Mouse (Mus musculus) CH12.LX (cell line): ENCODE data around the gene Trmt11. TPM values are rescaled to one million over a fixed set of nuclear protein-coding genes. Genes with fewer than 3 reads are reported as not detected.

Source experiments
- DNase-seq: peaks from one replicate; pipeline ENCODE4 v3.0.0-alpha.2; 2013; ENCODE audit errors: extremely low read depth
- H3K27ac ChIP-seq: 2 replicates; pipeline ENCODE4 v1.5.1; 2012; ENCODE audit warnings: low read depth, mild to moderate bottlenecking, control low read depth, moderate library complexity; ENCODE audit not compliant: insufficient read depth
- H3K27me3 ChIP-seq: replicated peaks from 2 replicates; pipeline ENCODE3; 2012; ENCODE audit warnings: inconsistent platforms
- H3K36me3 ChIP-seq, 2 experiments: replicated peaks in 1 of 2; 2 replicates each; pipeline versions ENCODE3 to v1.6.1; 2012; ENCODE audit warnings: inconsistent platforms in 1 of 2, low read length in 1 of 2, mild to moderate bottlenecking in 1 of 2, mixed read lengths in 1 of 2, moderate library complexity in 1 of 2; ENCODE audit not compliant: control insufficient read depth in 1 of 2, insufficient read depth in 1 of 2
- H3K4me1 ChIP-seq, 2 experiments: 2 replicates each; pipeline ENCODE4 v1.6.1; 2012; ENCODE audit warnings: inconsistent platforms in 1 of 2, moderate library complexity in 1 of 2; ENCODE audit not compliant: insufficient read depth in 2 of 2, control insufficient read depth in 1 of 2
- H3K4me2 ChIP-seq: 2 replicates; pipeline ENCODE4 v1.6.1; 2012; ENCODE audit warnings: low read depth, mild to moderate bottlenecking, control low read depth; ENCODE audit not compliant: poor library complexity, insufficient read depth, severe bottlenecking
- H3K4me3 ChIP-seq, 3 experiments: fragments of 150-350 bp in 1 of 3; sonication (generic) in 1 of 3; replicated peaks in 1 of 3; 2 replicates each; pipeline versions ENCODE3 to v1.5.1; 2011 to 2012; ENCODE audit warnings: low read depth in 2 of 3, low read length in 2 of 3, mild to moderate bottlenecking in 2 of 3, moderate library complexity in 2 of 3, control low read depth in 1 of 3, improper control_type of control experiment in 1 of 3, inconsistent platforms in 1 of 3, mixed read lengths in 1 of 3; ENCODE audit not compliant: poor library complexity in 1 of 3
- H3K79me2 ChIP-seq: replicated peaks from 2 replicates; pipeline ENCODE4 v1.6.1; 2012; ENCODE audit warnings: mild to moderate bottlenecking, moderate library complexity; ENCODE audit not compliant: control insufficient read depth, poor library complexity, insufficient read depth, severe bottlenecking; ENCODE audit errors: extremely low read depth
- H3K9ac ChIP-seq: 2 replicates; pipeline ENCODE4 v1.6.1; 2012; ENCODE audit warnings: low read depth, mild to moderate bottlenecking, control low read depth, moderate library complexity; ENCODE audit not compliant: insufficient read depth
- H3K9me3 ChIP-seq: replicated peaks from 2 replicates; pipeline ENCODE3; 2012; ENCODE audit warnings: low read length, inconsistent platforms, mixed read lengths
- BHLHE40 ChIP-seq: IDR thresholded peaks from 2 replicates; pipeline ENCODE4 v1.6.1; 2011; ENCODE audit warnings: mild to moderate bottlenecking, low read depth, low read length, improper control_type of control experiment
- CHD1 ChIP-seq: IDR thresholded peaks from 2 replicates; pipeline ENCODE4 v1.6.1; 2012; ENCODE audit warnings: low read depth, low read length, improper control_type of control experiment, inconsistent platforms
- CTCF ChIP-seq, 2 experiments: IDR thresholded peaks in 1 of 2; conservative IDR thresholded peaks in 1 of 2; 2 replicates each; pipeline ENCODE4 v1.5.1; 2011 to 2012; ENCODE audit warnings: low read depth in 2 of 2, low read length in 2 of 2, improper control_type of control experiment in 1 of 2, inconsistent platforms in 1 of 2, mild to moderate bottlenecking in 1 of 2, moderate library complexity in 1 of 2
- ELF1 ChIP-seq: IDR thresholded peaks from 2 replicates; pipeline ENCODE4 v1.6.1; 2014; ENCODE audit warnings: low read depth, mild to moderate bottlenecking, inconsistent platforms, low read length, improper control_type of control experiment
- EP300 ChIP-seq: IDR thresholded peaks from 2 replicates; pipeline ENCODE4 v1.6.1; 2011; ENCODE audit warnings: low read length, improper control_type of control experiment
- GABPA ChIP-seq: IDR thresholded peaks from 2 replicates; pipeline ENCODE4 v1.6.1; 2012; ENCODE audit warnings: low read depth, low read length, improper control_type of control experiment, inconsistent platforms; ENCODE audit not compliant: insufficient replicate concordance
- HCFC1 ChIP-seq: IDR thresholded peaks from 2 replicates; pipeline ENCODE4 v1.6.1; 2012; ENCODE audit warnings: low read depth, mild to moderate bottlenecking, inconsistent platforms, low read length, improper control_type of control experiment
- IRF4 ChIP-seq: IDR thresholded peaks from 2 replicates; pipeline ENCODE4 v1.6.1; 2014; ENCODE audit warnings: low read depth, mild to moderate bottlenecking, inconsistent platforms, low read length, improper control_type of control experiment
- JUND ChIP-seq: conservative IDR thresholded peaks from 2 replicates; pipeline ENCODE4 v1.6.1; 2011; ENCODE audit warnings: low read depth, low read length, improper control_type of control experiment
- MAX ChIP-seq: IDR thresholded peaks from 2 replicates; pipeline ENCODE4 v1.6.1; 2011; ENCODE audit warnings: low read length, improper control_type of control experiment
- MEF2A ChIP-seq: IDR thresholded peaks from 2 replicates; pipeline ENCODE4 v1.6.1; 2014; ENCODE audit warnings: low read depth, mild to moderate bottlenecking, inconsistent platforms, low read length, improper control_type of control experiment, borderline replicate concordance
- MYC ChIP-seq: IDR thresholded peaks from 2 replicates; pipeline ENCODE4 v1.6.1; 2011; ENCODE audit warnings: low read depth, mild to moderate bottlenecking, improper control_type of control experiment, low read length
- NELFE ChIP-seq: IDR thresholded peaks from 2 replicates; pipeline ENCODE4 v1.6.1; 2011; ENCODE audit warnings: low read depth, low read length, improper control_type of control experiment
- NRF1 ChIP-seq: IDR thresholded peaks from 2 replicates; pipeline ENCODE4 v1.6.1; 2014; ENCODE audit warnings: low read depth, mild to moderate bottlenecking, inconsistent platforms, low read length, improper control_type of control experiment, moderate library complexity
- PAX5 ChIP-seq: IDR thresholded peaks from 2 replicates; pipeline ENCODE4 v1.6.1; 2012; ENCODE audit warnings: low read length, inconsistent platforms, mixed read lengths
- POLR2AphosphoS2 ChIP-seq: IDR thresholded peaks from 2 replicates; pipeline ENCODE4 v1.6.1; 2011; ENCODE audit warnings: low read depth, low read length, improper control_type of control experiment
- SMC3 ChIP-seq: IDR thresholded peaks from 2 replicates; pipeline ENCODE4 v1.6.1; 2011; ENCODE audit warnings: low read depth, low read length, improper control_type of control experiment
- TCF12 ChIP-seq: IDR thresholded peaks from 2 replicates; pipeline ENCODE4 v1.6.1; 2014; ENCODE audit warnings: low read depth, mild to moderate bottlenecking, inconsistent platforms, low read length, improper control_type of control experiment
- USF1 ChIP-seq: IDR thresholded peaks from 2 replicates; pipeline ENCODE4 v1.6.1; 2014; ENCODE audit warnings: low read depth, mild to moderate bottlenecking, inconsistent platforms, low read length, improper control_type of control experiment
- USF2 ChIP-seq: conservative IDR thresholded peaks from 2 replicates; pipeline ENCODE4 v1.6.1; 2011; ENCODE audit warnings: low read depth, low read length, improper control_type of control experiment
- ZKSCAN1 ChIP-seq: IDR thresholded peaks from 2 replicates; pipeline ENCODE4 v1.6.1; 2012; ENCODE audit warnings: low read depth, inconsistent platforms, low read length, improper control_type of control experiment, borderline replicate concordance
- dilution Hi-C: fragments of 300-500 bp; cut with MboI; formaldehyde crosslinking; loops from 2 replicates; pipeline ENCODE4 v1.14.3; 2020; ENCODE audit warnings: low sequenced_read_pairs; ENCODE audit not compliant: extremely low pct_unique_long_range_greater_than_20kb, extremely low pct_ligation_motif_present
- in situ Hi-C: fragments of 300-500 bp; cut with MboI; formaldehyde crosslinking; loops from 3 replicates; pipeline ENCODE4 v1.14.3; 2019; ENCODE audit warnings: low sequenced_read_pairs, low pct_ligation_motif_present, low pct_unique_long_range_greater_than_20kb, mixed read lengths
- polyA plus RNA-seq: library from polyadenylated mRNA; unstranded; fragments of >175 nt; gene quantifications from 2 replicates; pipeline ENCODE4 v1.2.1, GENCODE M21; 2012; ENCODE audit warnings: low read depth; ENCODE audit not compliant: insufficient read length
- total RNA-seq, 2 experiments: library from RNA; depleted of rRNA; stranded (reverse); fragments of 300-350 nt in 1 of 2; fragments of >200 nt in 1 of 2; gene quantifications; 2 replicates each; pipeline ENCODE4 v1.2.3; 2012 to 2014

Trmt11 gene
- total and polyA plus RNA-seq, 3 experiments = 11.9 to 40.3 (median 21.1) TPM

DNA sequence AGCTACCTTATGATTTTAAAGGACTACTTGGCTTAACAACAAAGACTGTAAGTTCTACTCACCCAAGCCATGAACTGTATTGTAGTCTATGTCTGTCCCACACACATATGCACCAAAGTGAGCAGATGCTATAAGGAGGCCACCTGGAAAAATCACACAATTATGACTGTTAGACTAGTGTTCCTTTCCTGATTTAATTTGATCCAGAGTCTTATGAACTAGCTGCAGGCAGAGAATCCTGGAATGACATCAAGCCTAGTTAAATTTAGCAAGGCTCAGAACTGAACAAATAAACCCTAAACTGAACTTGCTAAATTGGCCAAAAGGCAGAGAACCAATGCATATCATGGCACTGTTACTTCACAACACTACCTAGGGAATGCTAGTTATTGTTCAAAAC lies 34.2 kb downstream of the Trmt11 start:
- H3K79me2 ChIP-seq = no peaks in the 10 kb centered on the region
- H3K9me3 ChIP-seq = no peaks in the 10 kb centered on the region
- no peaks in the 10 kb centered on the region for H3K4me1 ChIP-seq
- no peak overlapping the region for H3K4me2 ChIP-seq
- H3K4me3 ChIP-seq = no peak overlapping the region
- no peaks in the 10 kb centered on the region for H3K27me3 ChIP-seq
- TF ChIP-seq GABPA (no peak), EP300 (no peak), USF1 (no peak), POLR2AphosphoS2 (no peak), HCFC1 (no peak), PAX5 (no peak), MYC (no peak), USF2 (no peak), CHD1 (no peak)
- TF ChIP-seq, all 38 proteins: peak for 0
- Histone ChIP-seq H3K27ac (no peak overlapping the region), H3K36me3 (peaks cover 18 to 58% of the 10 kb centered on the region in 2 experiments), H3K9ac (no peak overlapping the region)
- dilution Hi-C loops = no loop called here
- in situ Hi-C loops = no loop called here
- no peak for DNase-seq

DNA sequence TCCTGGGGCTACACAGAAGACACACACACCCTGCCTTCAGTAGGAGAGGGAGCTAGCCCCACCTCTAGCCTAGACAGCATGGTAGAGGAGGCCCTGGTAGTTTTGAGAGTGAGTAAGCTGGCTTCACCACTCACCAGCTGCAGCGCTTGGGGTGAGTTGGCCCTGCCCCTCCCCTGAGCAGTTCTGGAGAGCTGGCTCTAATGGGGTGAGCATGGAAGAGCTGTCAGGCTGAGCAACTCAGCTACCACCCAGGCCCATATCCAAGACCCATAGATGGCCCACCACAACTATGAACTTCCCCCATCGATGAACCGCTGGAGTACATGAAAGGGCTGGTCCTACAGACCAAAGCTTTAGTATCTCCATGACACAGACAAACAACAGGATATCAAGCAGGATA lies 35.9 kb downstream of the Trmt11 start:
- Histone ChIP-seq H3K4me3 (no peak overlapping the region), H3K9me3 (no peaks in the 10 kb centered on the region), H3K27me3 (no peaks in the 10 kb centered on the region), H3K27ac (no peak overlapping the region), H3K9ac (no peak overlapping the region), H3K36me3 (peaks cover 22 to 68% of the 10 kb centered on the region in 2 experiments), H3K79me2 (no peaks in the 10 kb centered on the region), H3K4me2 (no peak overlapping the region), H3K4me1 (no peaks in the 10 kb centered on the region)
- in situ Hi-C loops (no loop called here), dilution Hi-C loops (no loop called here)
- TF ChIP-seq SMC3 (no peak), JUND (no peak), ELF1 (no peak), GABPA (no peak), MAX (no peak), CTCF (conservative IDR thresholded peaks at IDR 0.05 in 1 of 2, IDR thresholded peaks at IDR 0.05 in 1 of 2; ENCODE audit: low read depth in 2 of 2, low read length in 2 of 2) (no peak), CHD1 (no peak), MEF2A (no peak), IRF4 (no peak), BHLHE40 (no peak), TCF12 (no peak), NELFE (no peak), NRF1 (no peak), ZKSCAN1 (no peak)
- DNase-seq = no peak
